8 mouse cellular contexts compared by ENCODE assay signal in the genomic region with DNA sequence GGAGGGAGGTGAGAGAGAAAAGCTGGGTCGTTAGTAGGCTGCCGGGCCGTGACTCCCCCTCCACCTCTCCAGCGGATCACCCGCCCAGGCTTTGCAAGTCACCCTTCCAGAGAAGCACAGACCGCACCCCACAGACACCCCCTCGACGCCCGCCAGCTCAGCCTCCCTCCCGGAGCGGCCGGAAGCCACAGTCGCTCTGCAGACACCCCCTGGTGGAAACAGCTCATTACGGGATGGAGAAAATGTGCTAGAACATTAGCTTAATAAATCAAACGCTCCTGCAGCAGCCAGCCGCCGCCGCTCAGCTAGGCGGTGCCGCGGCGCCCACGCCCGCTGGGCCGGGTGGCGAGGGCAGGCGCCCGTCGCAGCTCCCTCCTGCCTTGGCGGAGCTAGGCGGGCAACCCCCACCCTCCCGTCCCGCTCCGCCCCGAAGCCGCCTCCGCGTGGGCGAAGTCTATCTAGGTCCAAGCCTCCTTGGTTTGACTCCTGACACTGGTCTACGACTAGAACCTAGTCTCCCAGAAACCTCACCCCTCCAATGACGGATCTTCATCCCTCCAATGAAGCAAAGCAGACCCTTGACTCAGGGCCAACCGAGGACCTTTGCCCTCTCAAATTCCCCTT. TPM values are rescaled to one million over a fixed set of nuclear protein-coding genes. Genes with fewer than 3 reads are reported as not detected.
A peak's percentile ranks its signal among the peaks of the same experiment; 100 is the strongest.
DNase-seq lines count a peak whose midpoint lies in the region; ATAC-seq lines count a peak whose summit lies in the region.

No protein-coding gene starts in this region.

- DNase-seq in MN1 (ENCODE audit: low spot score), result peak; percentile 82
- peak; percentile 63 to 66 for DNase-seq in cerebellum, postnatal 10 days
- DNase-seq in frontal cortex, postnatal 10 days (ENCODE audit: low spot score in 2 of 2), result peak; percentile 66 to 77
- peak; percentile 59 for DNase-seq in hindbrain, embryonic 11.5 days (ENCODE audit: low spot score)
- DNase-seq in layer of hippocampus, postnatal 25 days (ENCODE audit: extremely low spot score in 1 of 2, low spot score in 1 of 2), result peak; percentile 52 to 59
- peak; percentile 93 for DNase-seq in lung, postnatal 10 days
- DNase-seq in ovary, postnatal 14 days (ENCODE audit: low spot score), result peak; percentile 69
- peak; percentile 93 for DNase-seq in thymus, postnatal 14 days

- peak; percentile 70 for ATAC-seq in hindbrain, embryonic 11.5 days (ENCODE audit: low FRiP score)

- peak overlapping the region; percentile 54 for H3K9ac ChIP-seq in hindbrain, embryonic 11.5 days (ENCODE audit: low read depth, low read length)

- peaks cover 5% of the 10 kb centered on the region; the same call in 1 of the 2 replicates for H3K4me1 ChIP-seq in hindbrain, embryonic 11.5 days (replicated peaks; ENCODE audit: control insufficient read depth, insufficient read depth, low read length)

- under 1% methylated on average over 42 of the region's 42 CpGs for WGBS in hindbrain, embryonic 11.5 days

- no peaks in the 10 kb centered on the region for H3K36me3 ChIP-seq in hindbrain, embryonic 11.5 days (ENCODE audit: control insufficient read depth, insufficient read depth, low read length)

- peaks cover 2% of the 10 kb centered on the region; the same call in 1 of the 2 replicates for H3K27me3 ChIP-seq in hindbrain, embryonic 11.5 days (ENCODE audit: control insufficient read depth, insufficient read depth, low read length)

- H3K4me2 ChIP-seq in hindbrain, embryonic 11.5 days (replicated peaks; ENCODE audit: low read depth, low read length), result peak overlapping the region; percentile 79

- 0 out of 2 replicates have a peak overlapping the region, but pooled peaks have one; percentile 24 for H3K27ac ChIP-seq in hindbrain, embryonic 11.5 days (ENCODE audit: low read depth, low read length)

- peak overlapping the region; percentile 32 for H3K4me3 ChIP-seq in hindbrain, embryonic 11.5 days (ENCODE audit: low read depth, low read length)

- no peaks in the 10 kb centered on the region for H3K9me3 ChIP-seq in hindbrain, embryonic 11.5 days (ENCODE audit: control insufficient read depth, low read length)

RNA-seq across cellular contexts. Expression of a gene that starts 23.1 kb away (rescaled TPM):
- polyA plus RNA-seq in hindbrain, embryonic 11.5 days (2014; fragmentation: Nextera tagmentation; extraction: Ambion mirVana), result 1.4 and 1.7 TPM in 2 replicates
- 10 to 100 TPM; 45.7 to 46.8 TPM for total RNA-seq in layer of hippocampus, postnatal 25 days (2021)

Comparison
In these comparisons a context has a peak if more than half of its experiments do, and no peak if none do; other contexts are left out.
1. Peak in every context shown above with its lines: DNase-seq, ATAC-seq, H3K4me3 ChIP-seq and H3K27ac ChIP-seq.